Mouse (Mus musculus) myocyte (in vitro differentiated cells): ENCODE measurements around the gene Nop9.

ENCODE experiments used
- MAX ChIP-seq: IDR thresholded peaks from one replicate; pipeline ENCODE4 v1.6.1; 2011; ENCODE audit warnings: low read depth, mild to moderate bottlenecking, control low read depth
- SRF ChIP-seq: IDR thresholded peaks from one replicate; pipeline ENCODE4 v1.6.1; 2011; ENCODE audit warnings: low read depth; ENCODE audit not compliant: control insufficient read depth, insufficient read length
- TCF12 ChIP-seq: IDR thresholded peaks from one replicate; pipeline ENCODE4 v1.6.1; 2011; ENCODE audit warnings: mild to moderate bottlenecking, control low read depth; ENCODE audit not compliant: poor library complexity, insufficient read depth, severe bottlenecking

DNA sequence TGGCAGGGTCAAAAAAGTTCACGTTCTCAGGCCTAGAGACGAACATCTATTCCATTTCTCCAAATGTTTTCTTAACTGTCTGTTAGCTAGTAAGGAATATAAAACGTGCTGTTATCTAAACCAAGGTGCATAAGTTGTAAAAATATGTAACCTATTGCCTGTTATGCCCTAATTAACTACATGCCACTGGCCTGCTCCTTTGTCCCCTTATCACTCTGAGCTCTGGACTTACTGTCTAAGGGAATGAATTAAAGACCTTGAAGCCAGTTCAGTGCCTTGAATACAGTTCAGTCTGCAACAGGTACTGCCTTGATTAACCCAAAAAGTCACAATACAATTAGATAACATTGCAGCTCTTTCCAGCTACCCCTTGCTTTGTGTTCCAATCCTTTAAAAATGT lies 10.2 kb upstream of the Nop9 start:
- TF ChIP-seq TCF12 (no peak), MAX (no peak), SRF (no peak)
